Mouse (Mus musculus) colon, adult 2 months (tissue): Measurements from ENCODE around the gene Sprr2b. TPM values are rescaled to one million over a fixed set of nuclear protein-coding genes. Genes with fewer than 3 reads are reported as not detected.

Source experiments
- polyA plus RNA-seq: library from polyadenylated mRNA; depleted of rRNA; stranded (reverse); fragments of >200 nt; gene quantifications from 2 replicates; pipeline ENCODE4 v1.2.3, GENCODE M21; 2012; rRNA removed

Sprr2b gene
- polyA plus RNA-seq: not detected in 2 replicates

DNA sequence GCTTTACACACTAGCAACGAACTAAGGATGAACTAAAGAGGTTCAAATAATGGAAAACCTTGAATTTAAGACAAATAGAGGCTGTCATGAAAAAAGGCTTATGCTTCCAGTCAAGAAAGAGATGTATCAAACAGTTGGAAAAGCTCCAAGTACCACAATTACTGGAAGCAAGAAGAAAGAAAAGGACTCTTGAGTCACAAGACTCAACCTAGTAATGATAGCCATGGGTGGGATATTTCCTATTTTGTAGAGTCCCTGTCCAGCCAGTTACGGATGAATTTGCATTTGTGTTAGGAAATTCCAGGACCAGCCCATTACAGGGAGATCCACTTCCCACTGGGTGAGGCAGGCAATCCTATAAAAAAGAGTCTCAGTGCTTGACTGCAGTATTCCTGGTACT lies at the start of gene Sprr2b:
Sprr2b (plus strand) TSS at position 301 of the 400 bp plus-strand sequence.

DNA sequence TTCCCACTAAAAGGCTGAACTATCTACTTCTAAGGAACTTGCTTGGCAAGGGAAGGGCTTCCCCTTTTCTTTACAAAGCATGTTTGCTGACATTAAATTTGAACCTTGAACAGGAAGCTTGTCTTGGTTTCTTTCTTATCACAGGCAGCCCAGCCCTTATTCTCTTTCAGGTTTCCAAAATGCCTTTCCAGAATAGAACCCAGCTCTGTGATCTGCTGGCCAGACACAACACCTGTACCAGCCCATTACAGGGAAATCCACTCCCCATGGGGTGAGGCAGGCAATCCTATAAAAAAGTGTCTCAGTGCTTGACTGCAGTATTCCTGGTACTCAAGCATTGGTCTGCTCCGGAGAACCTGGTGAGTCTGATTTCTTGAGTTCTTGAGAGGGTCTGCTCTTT lies 31.3 kb upstream of the Sprr2b start, which contains the start of gene Sprr2a3:
Sprr2a3 (plus strand) TSS at position 317 of the 400 bp plus-strand sequence.

GRCm38 (mm10) chr3:92338840-92339239 lies 22.4 kb downstream of the Sprr2b start, which contains the start of gene Sprr2d:
Gene Sprr2d, plus strand, starts transcription at chr3:92339140.

DNA sequence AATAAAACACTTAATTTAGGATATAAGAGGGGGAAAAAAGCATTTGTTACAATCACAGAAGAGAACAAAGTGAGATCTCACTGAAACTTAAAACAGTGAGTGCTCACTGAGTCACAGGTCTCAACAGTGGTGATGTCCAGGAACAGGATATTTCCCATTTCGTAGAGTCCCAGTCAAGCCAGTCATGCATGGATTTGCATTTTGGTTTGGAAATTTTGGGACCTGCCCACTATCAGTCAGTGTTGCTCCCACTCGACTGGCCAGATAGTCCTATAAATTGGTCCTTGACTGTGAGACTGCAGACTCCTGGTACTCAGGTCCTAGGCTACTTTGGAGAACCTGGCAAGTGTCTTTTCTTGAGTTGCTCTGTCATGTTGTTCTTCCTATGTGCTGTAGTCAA lies 35.4 kb downstream of the Sprr2b start, which contains the start of gene Sprr2e:
Sprr2e (plus strand) TSS at position 301 of the 400 bp plus-strand sequence.

GRCm38 (mm10) chr3:92364887-92365286 lies 48.5 kb downstream of the Sprr2b start, which contains the start of gene Sprr2f:
Gene Sprr2f, plus strand, starts transcription at chr3:92365187.

Other genes starting within 250 kb of the Sprr2b start
- gene Lor, start 233.5 kb upstream of the Sprr2b start, polyA plus RNA-seq: 0.29 and 0.52 TPM in 2 replicates
- gene Prr9, start 192.7 kb upstream of the Sprr2b start, polyA plus RNA-seq: not detected in 2 replicates
- gene Lelp1, start 173.9 kb upstream of the Sprr2b start, polyA plus RNA-seq: not detected in 2 replicates
- gene Sprr2a1, start 100.8 kb upstream of the Sprr2b start, polyA plus RNA-seq: 32.7 and 59.6 TPM in 2 replicates
- 23,758 and 55,060 TPM in 2 replicates for gene Sprr2a2, start 100.7 kb upstream of the Sprr2b start, polyA plus RNA-seq
- gene Sprr2a3, start 31.2 kb upstream of the Sprr2b start, polyA plus RNA-seq: 643 and 812 TPM in 2 replicates
- gene Sprr2d, start 22.5 kb downstream of the Sprr2b start, polyA plus RNA-seq: not detected in 2 replicates
- not detected in 2 replicates for gene Sprr2e, start 35.5 kb downstream of the Sprr2b start, polyA plus RNA-seq
- gene Sprr2f, start 48.6 kb downstream of the Sprr2b start, polyA plus RNA-seq: not detected in 2 replicates
- gene Sprr2h, start 69.1 kb downstream of the Sprr2b start, polyA plus RNA-seq: 0.22 TPM in 1 of 2 replicates, not detected in the other
- gene Sprr2i, start 91.4 kb downstream of the Sprr2b start, polyA plus RNA-seq: not detected in 2 replicates
- not detected in 2 replicates for gene Sprr2j-ps, start 101.5 kb downstream of the Sprr2b start, polyA plus RNA-seq
- gene Gm9774, start 112.8 kb downstream of the Sprr2b start, polyA plus RNA-seq: 4.5 and 8.2 TPM in 2 replicates
- gene Sprr2k, start 116.0 kb downstream of the Sprr2b start, polyA plus RNA-seq: not detected in 2 replicates
- not detected in 2 replicates for gene Sprr1b, start 122.2 kb downstream of the Sprr2b start, polyA plus RNA-seq
- gene Sprr3, start 142.1 kb downstream of the Sprr2b start, polyA plus RNA-seq: not detected in 2 replicates
- gene Sprr1a, start 169.3 kb downstream of the Sprr2b start, polyA plus RNA-seq: 27.3 and 33.0 TPM in 2 replicates
- gene Sprr4, start 183.9 kb downstream of the Sprr2b start, polyA plus RNA-seq: not detected in 2 replicates
- not detected in 2 replicates for gene 2310046K23Rik, start 217.9 kb downstream of the Sprr2b start, polyA plus RNA-seq